Mouse (Mus musculus) stomach, postnatal 0 days (tissue): Measurements from ENCODE around the gene Lelp1. TPM values are rescaled to one million over a fixed set of nuclear protein-coding genes. Genes with fewer than 3 reads are reported as not detected.

ENCODE experiments used
- ATAC-seq: fragments of 200-750 bp; cut with Nextera tagmentation; 2 replicates; pipeline ENCODE4 v1.8.0; 2017; ENCODE audit not compliant: low FRiP score, low TSS enrichment
- DNase-seq: peaks from one replicate; pipeline ENCODE4 v3.0.0-alpha.2; 2016; ENCODE audit warnings: low spot score
- H3K27ac ChIP-seq: fragments of 300-500 bp; sonication (generic); replicated peaks from 2 replicates; pipeline ENCODE4 v1.5.1; 2014; ENCODE audit warnings: mild to moderate bottlenecking, control low read depth
- H3K27me3 ChIP-seq: fragments of 300-500 bp; sonication (generic); 2 replicates; pipeline ENCODE4 v1.6.1; 2014; ENCODE audit warnings: low read length; ENCODE audit not compliant: control insufficient read depth, insufficient read depth
- H3K36me3 ChIP-seq: fragments of 300-500 bp; sonication (generic); 2 replicates; pipeline ENCODE4 v1.6.1; 2014; ENCODE audit warnings: low read length, mixed read lengths; ENCODE audit not compliant: control insufficient read depth, insufficient read depth
- H3K4me1 ChIP-seq: fragments of 300-500 bp; sonication (generic); replicated peaks from 2 replicates; pipeline ENCODE4 v1.6.1; 2014; ENCODE audit warnings: antibody characterized with exemption; ENCODE audit not compliant: control insufficient read depth, insufficient read depth
- H3K4me2 ChIP-seq: fragments of 300-500 bp; sonication (generic); replicated peaks from 2 replicates; pipeline ENCODE4 v1.6.1; 2014; ENCODE audit warnings: low read depth, mild to moderate bottlenecking, control low read depth, moderate library complexity
- H3K4me3 ChIP-seq: fragments of 300-500 bp; sonication (generic); 2 replicates; pipeline ENCODE4 v1.5.1; 2014; ENCODE audit warnings: low read depth, low read length, control low read depth
- H3K9ac ChIP-seq: fragments of 300-500 bp; sonication (generic); 2 replicates; pipeline ENCODE4 v1.6.1; 2014; ENCODE audit warnings: mild to moderate bottlenecking, low read length, control low read depth, mixed read lengths
- H3K9me3 ChIP-seq: fragments of 300-500 bp; sonication (generic); 2 replicates; pipeline ENCODE4 v1.6.1; 2016; ENCODE audit warnings: low read length; ENCODE audit not compliant: control insufficient read depth
- CTCF ChIP-seq: IDR thresholded peaks from 2 replicates; pipeline ENCODE4 v1.5.1; 2016; ENCODE audit warnings: antibody characterized with exemption, low read depth, mild to moderate bottlenecking, moderate library complexity
- EP300 ChIP-seq: optimal IDR thresholded peaks from 2 replicates; pipeline ENCODE3; 2016; ENCODE audit warnings: antibody characterized with exemption
- WGBS: fragments of 180-500 bp; shearing (Covaris S2); extraction: QIAGEN DNeasy Blood & Tissue Kit; methylation state at CpG from one replicate; pipeline ENCODE4 v1.1.7; 2014; 5-methylcytosine and 5-hydroxymethylcytosine counted together
- polyA plus RNA-seq: library from polyadenylated mRNA; unstranded; fragments of >200 nt; fragmentation: Nextera tagmentation; extraction: Ambion mirVana; gene quantifications from 2 replicates; pipeline ENCODE4 v1.2.1, GENCODE M21; 2015

Lelp1 gene
- polyA plus RNA-seq = not detected in 2 replicates

GRCm38 (mm10) chr3:92142644-92143043, at the start of gene Lelp1:
Lelp1 (minus strand) TSS chr3:92142744.
- Histone ChIP-seq H3K4me3 (no peak within 1 kb of the TSS), H3K9me3 (no peaks in the 10 kb centered on the region), H3K9ac (no peak within 1 kb of the TSS), H3K36me3 (no peaks in the 10 kb centered on the region), H3K4me1 (no peaks in the 10 kb centered on the region), H3K4me2 (no peak within 1 kb of the TSS), H3K27me3 (no peaks in the 10 kb centered on the region), H3K27ac (no peak within 1 kb of the TSS)
- 81% methylated on average over 1 of the region's 1 CpGs for WGBS
- DNase-seq (no peak), ATAC-seq (no peak)
- TF ChIP-seq CTCF (no peak), EP300 (no peak)

DNA sequence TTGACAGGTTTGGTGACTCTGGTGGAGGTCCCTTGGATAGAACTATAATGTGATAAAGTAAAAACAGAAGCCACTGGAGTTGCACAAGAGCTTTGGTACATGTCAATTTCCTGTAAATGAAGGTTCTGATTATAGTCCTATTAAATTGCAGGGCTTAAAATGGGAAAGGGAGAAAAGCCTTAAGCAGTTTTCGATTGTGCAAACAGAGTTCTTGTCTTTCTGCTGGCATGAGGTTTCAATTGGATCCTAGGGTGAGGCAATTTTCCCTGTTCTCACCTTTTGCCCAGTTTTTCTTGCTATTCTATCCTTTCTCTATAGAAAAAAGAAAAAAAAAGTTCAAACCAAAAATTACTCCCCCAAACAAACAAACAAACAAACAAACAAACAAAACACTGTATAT, 34.3 kb upstream of the Lelp1 start:
- Histone ChIP-seq H3K9me3 (no peaks in the 10 kb centered on the region), H3K4me2 (no peak overlapping the region), H3K9ac (no peak overlapping the region), H3K27ac (no peak overlapping the region), H3K4me1 (no peaks in the 10 kb centered on the region), H3K36me3 (no peaks in the 10 kb centered on the region), H3K4me3 (no peak overlapping the region), H3K27me3 (no peaks in the 10 kb centered on the region)
- no peak for ATAC-seq
- TF ChIP-seq CTCF (no peak), EP300 (no peak)
- 63% methylated on average over 1 of the region's 1 CpGs for WGBS
- no peak for DNase-seq

DNA sequence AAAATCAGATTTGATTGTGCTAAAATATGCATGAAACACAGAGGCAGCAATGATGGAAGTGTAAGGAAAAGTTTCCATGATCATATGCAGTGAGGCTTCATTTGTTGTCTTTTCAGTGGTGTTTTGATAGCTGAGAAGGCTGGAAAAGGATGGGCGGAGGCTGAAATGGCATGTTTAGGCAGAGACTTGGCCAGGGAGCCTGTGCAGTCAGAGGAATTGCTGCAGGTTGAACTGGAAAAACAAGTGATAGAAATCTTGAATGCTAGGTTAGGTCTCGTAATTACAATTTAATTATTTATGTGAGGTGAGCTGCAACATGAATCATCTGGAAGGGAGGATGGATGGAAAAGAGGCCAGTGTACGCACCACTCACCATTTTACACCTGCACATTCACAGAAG, 27.3 kb upstream of the Lelp1 start:
- Histone ChIP-seq H3K4me3 (no peak overlapping the region), H3K4me1 (no peaks in the 10 kb centered on the region), H3K36me3 (no peaks in the 10 kb centered on the region), H3K9me3 (no peaks in the 10 kb centered on the region), H3K4me2 (no peak overlapping the region), H3K27ac (no peak overlapping the region), H3K9ac (no peak overlapping the region), H3K27me3 (no peaks in the 10 kb centered on the region)
- TF ChIP-seq EP300 = peak; percentile 73
- TF ChIP-seq CTCF = no peak
- WGBS = 53% methylated on average over 3 of the region's 3 CpGs
- ATAC-seq = no peak
- no peak for DNase-seq

- TF ChIP-seq EP300 (no peak), CTCF (peak; percentile 90)
- DNase-seq (peak; percentile 61), ATAC-seq (no peak)
- Histone ChIP-seq H3K36me3 (no peaks in the 10 kb centered on the region), H3K9me3 (no peaks in the 10 kb centered on the region), H3K27ac (no peak overlapping the region), H3K4me1 (no peaks in the 10 kb centered on the region), H3K4me3 (no peak overlapping the region), H3K9ac (no peak overlapping the region), H3K4me2 (no peak overlapping the region), H3K27me3 (no peaks in the 10 kb centered on the region)
Observed at GRCm38 (mm10) chr3:92153322-92153721, 10.8 kb upstream of the Lelp1 start.

DNA sequence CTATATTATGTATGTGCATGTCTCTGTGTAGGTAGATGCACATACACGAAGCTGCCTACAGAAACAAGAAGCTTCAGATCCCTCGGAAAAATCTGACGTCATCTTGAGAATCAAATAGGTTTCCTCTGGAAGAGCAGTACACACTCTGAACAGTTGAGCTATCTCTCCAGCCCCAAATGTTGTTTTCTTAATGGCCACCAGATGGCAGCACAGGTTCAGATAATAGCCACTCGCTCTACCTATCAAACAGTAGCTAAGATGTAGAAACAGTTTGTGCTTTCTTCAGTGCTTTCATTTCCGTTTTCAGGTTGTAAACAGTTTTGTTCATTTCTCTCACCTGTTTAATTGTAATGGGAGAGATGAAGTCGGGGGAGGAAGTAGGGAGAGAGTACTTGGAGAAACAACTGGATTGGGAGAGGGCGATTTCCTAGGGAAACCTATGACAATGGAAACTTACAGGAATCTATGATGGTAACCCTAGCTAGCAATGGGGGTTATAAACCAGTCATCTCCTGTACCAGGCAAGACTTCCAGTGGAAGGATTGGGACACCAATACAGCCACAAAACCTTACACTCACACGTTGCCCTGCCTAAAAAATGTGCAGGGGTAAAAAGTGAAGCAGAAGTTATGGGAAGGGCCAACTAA, 8.2 kb upstream of the Lelp1 start:
- Histone ChIP-seq H3K36me3 (no peaks in the 10 kb centered on the region), H3K4me3 (no peak overlapping the region), H3K27ac (no peak overlapping the region), H3K9ac (no peak overlapping the region), H3K4me1 (no peaks in the 10 kb centered on the region), H3K27me3 (no peaks in the 10 kb centered on the region), H3K4me2 (no peak overlapping the region), H3K9me3 (no peaks in the 10 kb centered on the region)
- ATAC-seq = peak; percentile 87
- WGBS = 24% methylated on average over 8 of the region's 8 CpGs
- TF ChIP-seq CTCF = peak; percentile 87
- TF ChIP-seq EP300 = no peak
- DNase-seq = peak; percentile 53

GRCm38 (mm10) chr3:92147913-92148312, 5.4 kb upstream of the Lelp1 start:
- no peaks in the 10 kb centered on the region for H3K4me1 ChIP-seq
- no peak overlapping the region for H3K27ac ChIP-seq
- no peaks in the 10 kb centered on the region for H3K36me3 ChIP-seq
- no peak overlapping the region for H3K4me3 ChIP-seq
- WGBS = 61% methylated on average over 5 of the region's 5 CpGs
- H3K9me3 ChIP-seq = no peaks in the 10 kb centered on the region
- TF ChIP-seq EP300 (no peak), CTCF (no peak)
- no peak overlapping the region for H3K9ac ChIP-seq
- H3K4me2 ChIP-seq = no peak overlapping the region
- DNase-seq = no peak
- ATAC-seq = no peak
- H3K27me3 ChIP-seq = no peaks in the 10 kb centered on the region
